Mouse (Mus musculus) liver, embryonic 14.5 days (tissue): Measurements from ENCODE around the gene Wfdc16. TPM values are rescaled to one million over a fixed set of nuclear protein-coding genes. Genes with fewer than 3 reads are reported as not detected.
"Not testable (repeated sequence)": the region's sequence is repeated elsewhere in the genome, so short reads cannot be mapped to it uniquely, and the experiment has no call there.

Experiments
- ATAC-seq: fragments of 200-750 bp; cut with Nextera tagmentation; 2 replicates; pipeline ENCODE4 v1.8.0; 2017; ENCODE audit warnings: moderate number of reproducible peaks, mild to moderate bottlenecking, moderate library complexity; ENCODE audit not compliant: insufficient read depth
- DNase-seq, 3 experiments: peaks; one replicate each; pipeline ENCODE4 v3.0.0-alpha.2; 2012 to 2013; ENCODE audit warnings: low read depth in 3 of 3, low spot score in 3 of 3
- H3K27ac ChIP-seq: fragments of 300-500 bp; sonication (generic); 2 replicates; pipeline ENCODE4 v1.5.1; 2014; ENCODE audit warnings: moderate library complexity, mild to moderate bottlenecking, control low read depth, inconsistent platforms
- H3K27me3 ChIP-seq: fragments of 300-500 bp; sonication (generic); 2 replicates; pipeline ENCODE4 v1.6.1; 2014; ENCODE audit warnings: mild to moderate bottlenecking, low read length, moderate library complexity; ENCODE audit not compliant: control insufficient read depth, insufficient read depth
- H3K36me3 ChIP-seq: fragments of 300-500 bp; sonication (generic); replicated peaks from 2 replicates; pipeline ENCODE4 v1.6.1; 2014; ENCODE audit warnings: low read depth; ENCODE audit not compliant: control insufficient read depth, insufficient read depth
- H3K4me1 ChIP-seq, 2 experiments: fragments of 200-500 bp in 1 of 2; fragments of 300-500 bp in 1 of 2; sonication (generic) in 1 of 2; replicated peaks; 2 replicates each; pipeline ENCODE4 v1.6.1; 2012 to 2014; ENCODE audit warnings: antibody characterized with exemption in 1 of 2, inconsistent platforms in 1 of 2, low read length in 1 of 2; ENCODE audit not compliant: control insufficient read depth in 2 of 2, insufficient read depth in 2 of 2
- H3K4me2 ChIP-seq: fragments of 300-500 bp; sonication (generic); 2 replicates; pipeline ENCODE4 v1.6.1; 2014; ENCODE audit warnings: low read depth, mild to moderate bottlenecking, control low read depth, moderate library complexity
- H3K4me3 ChIP-seq, 2 experiments: fragments of 200-500 bp in 1 of 2; fragments of 300-500 bp in 1 of 2; sonication (generic) in 1 of 2; 2 replicates each; pipeline ENCODE4 v1.5.1; 2012 to 2014; ENCODE audit warnings: low read depth in 2 of 2, low read length in 2 of 2, mild to moderate bottlenecking in 2 of 2, control low read depth in 1 of 2, inconsistent platforms in 1 of 2, moderate library complexity in 1 of 2; ENCODE audit not compliant: insufficient read depth in 1 of 2
- H3K9ac ChIP-seq: fragments of 300-500 bp; sonication (generic); replicated peaks from 2 replicates; pipeline ENCODE4 v1.6.1; 2014; ENCODE audit warnings: mild to moderate bottlenecking, control low read depth, moderate library complexity
- H3K9me3 ChIP-seq: fragments of 300-500 bp; sonication (generic); 2 replicates; pipeline ENCODE4 v1.6.1; 2016; ENCODE audit warnings: low read length, mixed read lengths; ENCODE audit not compliant: control insufficient read depth
- CTCF ChIP-seq: IDR thresholded peaks from 2 replicates; pipeline ENCODE4 v1.5.1; 2016; ENCODE audit warnings: antibody characterized with exemption, low read depth, control low read depth
- EP300 ChIP-seq: IDR thresholded peaks from 2 replicates; pipeline ENCODE4 v1.6.1; 2016; ENCODE audit warnings: antibody characterized with exemption, low read depth
- WGBS: fragments of 180-500 bp; shearing (Covaris S2); extraction: QIAGEN DNeasy Blood & Tissue Kit; methylation state at CpG from one replicate; pipeline ENCODE4 v1.1.7; 2014; ENCODE audit not compliant: insufficient replicate concordance; 5-methylcytosine and 5-hydroxymethylcytosine counted together
- polyA plus RNA-seq, 2 experiments: library from polyadenylated mRNA; depleted of rRNA in 1 of 2; stranded (reverse) in 1 of 2; unstranded in 1 of 2; fragments of >200 nt; fragmentation: Nextera tagmentation in 1 of 2; extraction: Ambion mirVana in 1 of 2; gene quantifications; 2 replicates each; pipeline versions ENCODE4 v1.2.1 to v1.2.3; 2012 to 2014

The Wfdc16 gene
- polyA plus RNA-seq, 2 experiments = not detected

GRCm38 (mm10) chr2:164592014-164592413 is 46.6 kb downstream of the Wfdc16 start:
- Histone ChIP-seq H3K27ac (no peak overlapping the region), H3K9ac (no peak overlapping the region), H3K4me3 (no peak overlapping the region), H3K27me3 (no peaks in the 10 kb centered on the region), H3K4me2 (no peak overlapping the region), H3K9me3 (no peaks in the 10 kb centered on the region), H3K4me1 (no peaks in the 10 kb centered on the region), H3K36me3 (no peaks in the 10 kb centered on the region)
- ATAC-seq = no peak
- TF ChIP-seq EP300 = no peak
- TF ChIP-seq CTCF = peak; percentile 49
- no peak for DNase-seq
- WGBS = 10% methylated on average over 4 of the region's 4 CpGs

- H3K9ac ChIP-seq, H3K4me1 ChIP-seq, H3K36me3 ChIP-seq, H3K4me3 ChIP-seq, H3K4me2 ChIP-seq, H3K9me3 ChIP-seq, ATAC-seq, H3K27me3 ChIP-seq, DNase-seq, H3K27ac ChIP-seq: not testable (repeated sequence)
- WGBS = 60% methylated on average over 13 of the region's 13 CpGs
These were observed 53.4 kb downstream of the Wfdc16 start, which contains the start of gene Wfdc6a for GRCm38 (mm10) chr2:164585025-164585725. Gene Wfdc6a (minus strand): TSS chr2:164585447.

Other genes with a start within 250 kb of the Wfdc16 start
Only the 30 nearest of the 34 such genes appear.
- 9.7 and 10.8 TPM in 2 replicates for gene Sdc4, start 194.9 kb downstream of the Wfdc16 start, polyA plus RNA-seq (2012; rRNA removed)
- gene Sdc4, start 194.9 kb downstream of the Wfdc16 start, polyA plus RNA-seq (2014; fragmentation: Nextera tagmentation; extraction: Ambion mirVana) = 23.8 and 25.4 TPM in 2 replicates
- 15.9 and 20.6 TPM in 2 replicates for gene Sys1, start 181.8 kb downstream of the Wfdc16 start, polyA plus RNA-seq (2012; rRNA removed)
- 30.7 TPM in 2 replicates for gene Sys1, start 181.8 kb downstream of the Wfdc16 start, polyA plus RNA-seq (2014; fragmentation: Nextera tagmentation; extraction: Ambion mirVana)
- gene Gm20458, start 177.8 kb downstream of the Wfdc16 start, polyA plus RNA-seq (2012; rRNA removed) = 0.13 and 1.7 TPM in 2 replicates
- gene Gm20458, start 177.8 kb downstream of the Wfdc16 start, polyA plus RNA-seq (2014; fragmentation: Nextera tagmentation; extraction: Ambion mirVana) = 1.9 and 5.9 TPM in 2 replicates
- gene Trp53tg5, start 165.1 kb downstream of the Wfdc16 start, polyA plus RNA-seq (2012; rRNA removed) = not detected in 2 replicates
- gene Trp53tg5, start 165.1 kb downstream of the Wfdc16 start, polyA plus RNA-seq (2014; fragmentation: Nextera tagmentation; extraction: Ambion mirVana) = not detected in 2 replicates
- 4.0 and 5.8 TPM in 2 replicates for gene Dbndd2, start 152.7 kb downstream of the Wfdc16 start, polyA plus RNA-seq (2012; rRNA removed)
- gene Dbndd2, start 152.7 kb downstream of the Wfdc16 start, polyA plus RNA-seq (2014; fragmentation: Nextera tagmentation; extraction: Ambion mirVana) = 1.4 and 4.0 TPM in 2 replicates
- 21.7 and 26.5 TPM in 2 replicates for gene Pigt, start 141.3 kb downstream of the Wfdc16 start, polyA plus RNA-seq (2012; rRNA removed)
- gene Pigt, start 141.3 kb downstream of the Wfdc16 start, polyA plus RNA-seq (2014; fragmentation: Nextera tagmentation; extraction: Ambion mirVana) = 25.6 and 28.5 TPM in 2 replicates
- 0.96 and 1.2 TPM in 2 replicates for gene Wfdc2, start 76.4 kb downstream of the Wfdc16 start, polyA plus RNA-seq (2012; rRNA removed)
- gene Wfdc2, start 76.4 kb downstream of the Wfdc16 start, polyA plus RNA-seq (2014; fragmentation: Nextera tagmentation; extraction: Ambion mirVana) = 0.56 and 1.7 TPM in 2 replicates
- not detected in 2 replicates for gene Spint3, start 65.3 kb downstream of the Wfdc16 start, polyA plus RNA-seq (2012; rRNA removed)
- gene Spint3, start 65.3 kb downstream of the Wfdc16 start, polyA plus RNA-seq (2014; fragmentation: Nextera tagmentation; extraction: Ambion mirVana) = not detected in 2 replicates
- 0.06 and 0.11 TPM in 2 replicates for gene Wfdc6a, start 53.3 kb downstream of the Wfdc16 start, polyA plus RNA-seq (2012; rRNA removed)
- 0.19 TPM in 1 of 2 replicates, not detected in the other for gene Wfdc6a, start 53.3 kb downstream of the Wfdc16 start, polyA plus RNA-seq (2014; fragmentation: Nextera tagmentation; extraction: Ambion mirVana)
- not detected in 2 replicates for gene Eppin, start 45.2 kb downstream of the Wfdc16 start, polyA plus RNA-seq (2012; rRNA removed)
- not detected in 2 replicates for gene Eppin, start 45.2 kb downstream of the Wfdc16 start, polyA plus RNA-seq (2014; fragmentation: Nextera tagmentation; extraction: Ambion mirVana)
- not detected in 2 replicates for gene Wfdc6b, start 25.3 kb downstream of the Wfdc16 start, polyA plus RNA-seq (2012; rRNA removed)
- not detected in 2 replicates for gene Wfdc6b, start 25.3 kb downstream of the Wfdc16 start, polyA plus RNA-seq (2014; fragmentation: Nextera tagmentation; extraction: Ambion mirVana)
- not detected in 2 replicates for gene Wfdc8, start 25.2 kb downstream of the Wfdc16 start, polyA plus RNA-seq (2012; rRNA removed)
- not detected in 2 replicates for gene Wfdc8, start 25.2 kb downstream of the Wfdc16 start, polyA plus RNA-seq (2014; fragmentation: Nextera tagmentation; extraction: Ambion mirVana)
- gene Wfdc10, start 17.2 kb upstream of the Wfdc16 start, polyA plus RNA-seq (2012; rRNA removed) = not detected in 2 replicates
- gene Wfdc10, start 17.2 kb upstream of the Wfdc16 start, polyA plus RNA-seq (2014; fragmentation: Nextera tagmentation; extraction: Ambion mirVana) = not detected in 2 replicates
- gene Wfdc9, start 17.8 kb upstream of the Wfdc16 start, polyA plus RNA-seq (2012; rRNA removed) = not detected in 2 replicates
- not detected in 2 replicates for gene Wfdc9, start 17.8 kb upstream of the Wfdc16 start, polyA plus RNA-seq (2014; fragmentation: Nextera tagmentation; extraction: Ambion mirVana)
- not detected in 2 replicates for gene Wfdc11, start 35.3 kb upstream of the Wfdc16 start, polyA plus RNA-seq (2012; rRNA removed)
- not detected in 2 replicates for gene Wfdc11, start 35.3 kb upstream of the Wfdc16 start, polyA plus RNA-seq (2014; fragmentation: Nextera tagmentation; extraction: Ambion mirVana)
- gene Wfdc13, start 46.3 kb upstream of the Wfdc16 start, polyA plus RNA-seq (2012; rRNA removed) = not detected in 2 replicates
- not detected in 2 replicates for gene Wfdc13, start 46.3 kb upstream of the Wfdc16 start, polyA plus RNA-seq (2014; fragmentation: Nextera tagmentation; extraction: Ambion mirVana)
- 0.08 TPM in 1 of 2 replicates, not detected in the other for gene Spint4, start 59.7 kb upstream of the Wfdc16 start, polyA plus RNA-seq (2012; rRNA removed)
- gene Spint4, start 59.7 kb upstream of the Wfdc16 start, polyA plus RNA-seq (2014; fragmentation: Nextera tagmentation; extraction: Ambion mirVana) = not detected in 2 replicates
- not detected in 2 replicates for gene Spint5, start 76.5 kb upstream of the Wfdc16 start, polyA plus RNA-seq (2012; rRNA removed)
- gene Spint5, start 76.5 kb upstream of the Wfdc16 start, polyA plus RNA-seq (2014; fragmentation: Nextera tagmentation; extraction: Ambion mirVana) = not detected in 2 replicates
- 1.7 and 1.9 TPM in 2 replicates for gene Wfdc3, start 107.1 kb upstream of the Wfdc16 start, polyA plus RNA-seq (2012; rRNA removed)
- gene Wfdc3, start 107.1 kb upstream of the Wfdc16 start, polyA plus RNA-seq (2014; fragmentation: Nextera tagmentation; extraction: Ambion mirVana) = 1.6 and 2.1 TPM in 2 replicates
- 16.2 and 26.0 TPM in 2 replicates for gene Dnttip1, start 107.2 kb upstream of the Wfdc16 start, polyA plus RNA-seq (2012; rRNA removed)
- 36.7 and 43.7 TPM in 2 replicates for gene Dnttip1, start 107.2 kb upstream of the Wfdc16 start, polyA plus RNA-seq (2014; fragmentation: Nextera tagmentation; extraction: Ambion mirVana)
- 459 and 465 TPM in 2 replicates for gene Ube2c, start 131.1 kb upstream of the Wfdc16 start, polyA plus RNA-seq (2012; rRNA removed)
- 533 and 562 TPM in 2 replicates for gene Ube2c, start 131.1 kb upstream of the Wfdc16 start, polyA plus RNA-seq (2014; fragmentation: Nextera tagmentation; extraction: Ambion mirVana)
- 0.15 and 0.32 TPM in 2 replicates for gene Tnnc2, start 141.2 kb upstream of the Wfdc16 start, polyA plus RNA-seq (2012; rRNA removed)
- gene Tnnc2, start 141.2 kb upstream of the Wfdc16 start, polyA plus RNA-seq (2014; fragmentation: Nextera tagmentation; extraction: Ambion mirVana) = 0.44 TPM in 1 of 2 replicates, not detected in the other
- gene Snx21, start 147.0 kb upstream of the Wfdc16 start, polyA plus RNA-seq (2012; rRNA removed) = 2.3 TPM in 2 replicates
- gene Snx21, start 147.0 kb upstream of the Wfdc16 start, polyA plus RNA-seq (2014; fragmentation: Nextera tagmentation; extraction: Ambion mirVana) = 2.9 and 4.4 TPM in 2 replicates
- 20.6 and 22.1 TPM in 2 replicates for gene Acot8, start 166.1 kb upstream of the Wfdc16 start, polyA plus RNA-seq (2012; rRNA removed)
- gene Acot8, start 166.1 kb upstream of the Wfdc16 start, polyA plus RNA-seq (2014; fragmentation: Nextera tagmentation; extraction: Ambion mirVana) = 13.5 and 14.7 TPM in 2 replicates
- 2.2 and 2.4 TPM in 2 replicates for gene Zswim3, start 166.3 kb upstream of the Wfdc16 start, polyA plus RNA-seq (2012; rRNA removed)
- 3.7 and 4.5 TPM in 2 replicates for gene Zswim3, start 166.3 kb upstream of the Wfdc16 start, polyA plus RNA-seq (2014; fragmentation: Nextera tagmentation; extraction: Ambion mirVana)
- gene Zswim1, start 183.9 kb upstream of the Wfdc16 start, polyA plus RNA-seq (2012; rRNA removed) = 2.0 and 2.6 TPM in 2 replicates
- gene Zswim1, start 183.9 kb upstream of the Wfdc16 start, polyA plus RNA-seq (2014; fragmentation: Nextera tagmentation; extraction: Ambion mirVana) = 3.6 and 4.6 TPM in 2 replicates
- gene Spata25, start 189.7 kb upstream of the Wfdc16 start, polyA plus RNA-seq (2012; rRNA removed) = not detected in 2 replicates
- not detected in 2 replicates for gene Spata25, start 189.7 kb upstream of the Wfdc16 start, polyA plus RNA-seq (2014; fragmentation: Nextera tagmentation; extraction: Ambion mirVana)
- gene Ctsa, start 194.1 kb upstream of the Wfdc16 start, polyA plus RNA-seq (2012; rRNA removed) = 69.5 and 82.7 TPM in 2 replicates
- gene Ctsa, start 194.1 kb upstream of the Wfdc16 start, polyA plus RNA-seq (2014; fragmentation: Nextera tagmentation; extraction: Ambion mirVana) = 59.4 and 60.8 TPM in 2 replicates
- gene Neurl2, start 194.7 kb upstream of the Wfdc16 start, polyA plus RNA-seq (2012; rRNA removed) = 0.70 and 1.2 TPM in 2 replicates
- 1.0 and 1.5 TPM in 2 replicates for gene Neurl2, start 194.7 kb upstream of the Wfdc16 start, polyA plus RNA-seq (2014; fragmentation: Nextera tagmentation; extraction: Ambion mirVana)
- 8.4 and 9.6 TPM in 2 replicates for gene Pltp, start 218.9 kb upstream of the Wfdc16 start, polyA plus RNA-seq (2012; rRNA removed)
- 7.6 and 10.0 TPM in 2 replicates for gene Pltp, start 218.9 kb upstream of the Wfdc16 start, polyA plus RNA-seq (2014; fragmentation: Nextera tagmentation; extraction: Ambion mirVana)